Mouse (Mus musculus) forebrain, embryonic 16.5 days (tissue): Measurements from ENCODE around the gene Olfr47. TPM values are rescaled to one million over a fixed set of nuclear protein-coding genes. Genes with fewer than 3 reads are reported as not detected.

ENCODE experiments used
- polyA plus RNA-seq: library from polyadenylated mRNA; unstranded; fragments of >200 nt; fragmentation: Nextera tagmentation; extraction: Ambion mirVana; gene quantifications from 2 replicates; pipeline ENCODE4 v1.2.1, GENCODE M21; 2015

Gene Olfr47
- polyA plus RNA-seq, 1 experiment from 2014 or later, result not detected

Other genes starting within 250 kb of the Olfr47 start
- gene Olfr441, start 125.2 kb upstream of the Olfr47 start, polyA plus RNA-seq, result not detected in 2 replicates
- gene Olfr237-ps1, start 85.0 kb upstream of the Olfr47 start, polyA plus RNA-seq, result not detected in 2 replicates
- not detected in 2 replicates for gene Olfr437, start 68.2 kb upstream of the Olfr47 start, polyA plus RNA-seq
- gene Olfr13, start 59.4 kb upstream of the Olfr47 start, polyA plus RNA-seq, result not detected in 2 replicates
- gene Olfr435, start 34.4 kb upstream of the Olfr47 start, polyA plus RNA-seq, result not detected in 2 replicates
- not detected in 2 replicates for gene Olfr434, start 18.5 kb upstream of the Olfr47 start, polyA plus RNA-seq
- gene Arhgef5, start 34.1 kb downstream of the Olfr47 start, polyA plus RNA-seq, result 1.8 and 1.9 TPM in 2 replicates
- not detected in 2 replicates for gene Nobox, start 78.0 kb downstream of the Olfr47 start, polyA plus RNA-seq